Mouse (Mus musculus) lung, postnatal 0 days (tissue): ENCODE measurements around the gene Parp1. TPM values are rescaled to one million over a fixed set of nuclear protein-coding genes. Genes with fewer than 3 reads are reported as not detected.

ENCODE experiments used
- ATAC-seq: fragments of 200-750 bp; cut with Nextera tagmentation; 2 replicates; pipeline ENCODE4 v1.8.0; 2017; ENCODE audit warnings: moderate library complexity
- DNase-seq: peaks from one replicate; pipeline ENCODE4 v3.0.0-alpha.2; 2016; ENCODE audit warnings: low spot score
- H3K27ac ChIP-seq: fragments of 300-500 bp; sonication (generic); 2 replicates; pipeline ENCODE4 v1.5.1; 2014; ENCODE audit warnings: antibody characterized with exemption, mild to moderate bottlenecking, low read length, mixed read lengths
- H3K27me3 ChIP-seq: fragments of 300-500 bp; sonication (generic); replicated peaks from 2 replicates; pipeline ENCODE4 v1.6.1; 2014; ENCODE audit warnings: low read length, mixed read lengths; ENCODE audit not compliant: insufficient read depth
- H3K36me3 ChIP-seq: fragments of 300-500 bp; sonication (generic); 2 replicates; pipeline ENCODE4 v1.6.1; 2014; ENCODE audit warnings: low read length, mixed read lengths; ENCODE audit not compliant: insufficient read depth
- H3K4me1 ChIP-seq: fragments of 300-500 bp; sonication (generic); 2 replicates; pipeline ENCODE4 v1.6.1; 2014; ENCODE audit warnings: antibody characterized with exemption, low read depth, low read length, mixed read lengths; ENCODE audit not compliant: insufficient read depth
- H3K4me2 ChIP-seq: fragments of 300-500 bp; sonication (generic); replicated peaks from 2 replicates; pipeline ENCODE4 v1.6.1; 2014; ENCODE audit warnings: low read depth, mild to moderate bottlenecking, low read length, moderate library complexity, mixed read lengths
- H3K4me3 ChIP-seq: fragments of 300-500 bp; sonication (generic); 2 replicates; pipeline ENCODE4 v1.5.1; 2014; ENCODE audit warnings: low read depth, low read length
- H3K9ac ChIP-seq: fragments of 300-500 bp; sonication (generic); replicated peaks from 2 replicates; pipeline ENCODE4 v1.6.1; 2014; ENCODE audit warnings: low read depth, mild to moderate bottlenecking
- H3K9me3 ChIP-seq: fragments of 300-500 bp; sonication (generic); 2 replicates; pipeline ENCODE4 v1.6.1; 2016; ENCODE audit warnings: low read length, mixed read lengths
- CTCF ChIP-seq: IDR thresholded peaks from 2 replicates; pipeline ENCODE4 v1.5.1; 2016; ENCODE audit warnings: antibody characterized with exemption, mild to moderate bottlenecking
- EP300 ChIP-seq: IDR thresholded peaks from 2 replicates; pipeline ENCODE4 v1.6.1; 2016; ENCODE audit warnings: antibody characterized with exemption, mild to moderate bottlenecking, control low read depth
- WGBS: fragments of 180-500 bp; shearing (Covaris S2); extraction: QIAGEN DNeasy Blood & Tissue Kit; methylation state at CpG from one replicate; pipeline ENCODE4 v1.1.7; 2014; 5-methylcytosine and 5-hydroxymethylcytosine counted together
- microRNA-seq: library from miRNA; unstranded; fragments of <30 nt; microRNA quantifications from one replicate; pipeline ENCODE4, GENCODE M21; 2016
- polyA plus RNA-seq: library from polyadenylated mRNA; unstranded; fragments of >200 nt; fragmentation: Nextera tagmentation; extraction: Ambion mirVana; gene quantifications from 2 replicates; pipeline ENCODE4 v1.2.1, GENCODE M21; 2015

Gene Parp1
- polyA plus RNA-seq, 1 experiment from 2014 or later, result 21.0 TPM

DNA sequence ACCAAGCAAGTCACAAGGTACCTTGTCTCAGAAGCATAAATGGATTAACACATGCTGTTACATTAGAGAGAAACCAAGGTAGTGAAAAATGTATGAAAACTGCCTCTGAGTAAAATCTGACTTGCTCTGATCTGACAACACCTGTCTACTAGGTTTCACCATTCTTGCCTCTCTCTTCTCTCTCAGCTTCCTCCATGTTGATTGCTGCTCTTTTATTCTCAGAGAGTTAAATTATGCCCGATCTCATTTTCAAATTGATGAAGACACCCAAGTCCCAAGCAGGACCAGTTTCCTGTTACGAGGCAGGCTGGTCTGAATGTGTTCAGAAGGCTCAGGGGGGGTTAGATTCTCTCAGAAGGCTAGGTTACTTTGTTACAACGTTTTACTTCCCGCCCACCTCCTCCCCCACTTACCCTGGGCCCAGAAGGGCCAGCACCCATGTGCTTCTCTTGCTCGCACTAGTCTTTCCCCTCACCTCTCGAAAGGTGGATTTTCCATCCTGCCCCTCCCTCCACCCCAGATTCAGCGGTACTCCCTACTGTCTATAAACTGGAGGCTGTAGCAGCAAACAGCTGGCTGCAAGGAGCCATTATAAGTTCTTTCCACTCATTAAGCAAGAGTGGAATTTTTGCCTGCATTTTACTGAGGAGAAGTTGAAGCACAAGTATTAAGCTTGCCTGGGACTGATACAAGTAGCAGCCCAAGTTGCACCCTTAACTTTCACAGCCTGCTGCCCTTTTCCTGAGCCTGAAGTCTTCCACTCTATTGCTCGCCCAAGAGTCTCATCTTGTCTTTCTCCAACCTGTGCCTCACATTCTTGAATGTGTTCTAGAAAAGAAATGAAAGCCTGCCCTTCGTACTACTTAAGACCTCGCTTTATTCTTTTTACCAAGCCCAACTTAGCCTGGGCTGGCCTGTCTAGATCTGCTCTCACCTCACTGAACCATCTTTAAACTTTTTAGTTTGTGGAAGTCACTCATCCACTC is 71.0 kb downstream of the Parp1 start:
- Histone ChIP-seq H3K9ac (peak overlapping the region; percentile 82; the same call in 1 of the 2 replicates), H3K27me3 (no peaks in the 10 kb centered on the region), H3K27ac (no peak overlapping the region), H3K4me3 (peak overlapping the region; percentile 98; the same call in 1 of the 2 replicates), H3K4me2 (peak overlapping the region; percentile 94; the same call in 1 of the 2 replicates), H3K36me3 (no peaks in the 10 kb centered on the region), H3K9me3 (no peaks in the 10 kb centered on the region), H3K4me1 (peaks cover 5% of the 10 kb centered on the region; the same call in 1 of the 2 replicates)
- 51% methylated on average over 10 of the region's 10 CpGs for WGBS
- TF ChIP-seq EP300, result no peak
- TF ChIP-seq CTCF, result no peak
- DNase-seq, result peak; percentile 11
- no peak for ATAC-seq

- ATAC-seq, result peak; percentile 45
- peak overlapping the region; percentile 77 for H3K27ac ChIP-seq
- 0% methylated on average over 33 of the region's 61 CpGs for WGBS
- TF ChIP-seq EP300, result no peak
- TF ChIP-seq CTCF, result 0 out of 2 replicates have a peak, but pooled peaks have one; percentile 4
- peak overlapping the region; percentile 82 for H3K9ac ChIP-seq
- H3K36me3 ChIP-seq, result no peaks in the 10 kb centered on the region
- DNase-seq, result peak; percentile 47
- H3K9me3 ChIP-seq, result no peaks in the 10 kb centered on the region
- H3K4me3 ChIP-seq, result peak overlapping the region; percentile 98
- peak overlapping the region; percentile 94 for H3K4me2 ChIP-seq
- peaks cover 5% of the 10 kb centered on the region; the same call in 1 of the 2 replicates for H3K4me1 ChIP-seq
- no peaks in the 10 kb centered on the region for H3K27me3 ChIP-seq
Observed at GRCm38 (mm10) chr1:180640605-180641125, 71.9 kb downstream of the Parp1 start.

DNA sequence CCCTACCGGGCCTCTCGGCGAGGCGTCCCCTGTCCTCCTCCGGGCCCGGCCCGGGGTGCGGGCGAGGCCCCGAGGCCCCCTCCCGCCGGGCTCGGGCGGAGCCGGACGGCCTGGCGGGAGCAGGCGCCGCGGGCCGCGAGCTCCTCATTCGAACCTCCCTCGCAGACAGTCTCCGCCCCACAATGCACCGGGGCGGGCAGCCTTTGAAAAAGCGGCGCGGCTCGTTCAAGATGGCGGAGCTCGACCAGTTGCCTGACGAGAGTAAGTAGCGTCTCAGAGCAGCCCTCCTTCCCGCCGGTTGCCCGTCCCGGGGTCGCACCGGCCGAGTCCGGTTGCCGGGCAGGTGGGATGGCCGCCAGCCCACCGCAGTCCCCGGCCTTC is 72.4 kb downstream of the Parp1 start, which contains the start of gene Lin9:
Gene Lin9 (plus strand): TSS at position 14 of the 381 bp plus-strand sequence.
- no peak for TF ChIP-seq CTCF
- TF ChIP-seq EP300, result no peak
- Histone ChIP-seq H3K4me3 (peak within 1 kb of the TSS; percentile 98), H3K27me3 (no peaks in the 10 kb centered on the region), H3K4me2 (peak within 1 kb of the TSS; percentile 94), H3K36me3 (no peaks in the 10 kb centered on the region), H3K4me1 (peaks cover 5% of the 10 kb centered on the region; the same call in 1 of the 2 replicates), H3K27ac (peak within 1 kb of the TSS; percentile 77), H3K9ac (peak within 1 kb of the TSS; percentile 82), H3K9me3 (no peaks in the 10 kb centered on the region)
- DNase-seq (peak; percentile 96), ATAC-seq (peak; percentile 93)
- WGBS, result 0% methylated on average over 22 of the region's 47 CpGs

DNA sequence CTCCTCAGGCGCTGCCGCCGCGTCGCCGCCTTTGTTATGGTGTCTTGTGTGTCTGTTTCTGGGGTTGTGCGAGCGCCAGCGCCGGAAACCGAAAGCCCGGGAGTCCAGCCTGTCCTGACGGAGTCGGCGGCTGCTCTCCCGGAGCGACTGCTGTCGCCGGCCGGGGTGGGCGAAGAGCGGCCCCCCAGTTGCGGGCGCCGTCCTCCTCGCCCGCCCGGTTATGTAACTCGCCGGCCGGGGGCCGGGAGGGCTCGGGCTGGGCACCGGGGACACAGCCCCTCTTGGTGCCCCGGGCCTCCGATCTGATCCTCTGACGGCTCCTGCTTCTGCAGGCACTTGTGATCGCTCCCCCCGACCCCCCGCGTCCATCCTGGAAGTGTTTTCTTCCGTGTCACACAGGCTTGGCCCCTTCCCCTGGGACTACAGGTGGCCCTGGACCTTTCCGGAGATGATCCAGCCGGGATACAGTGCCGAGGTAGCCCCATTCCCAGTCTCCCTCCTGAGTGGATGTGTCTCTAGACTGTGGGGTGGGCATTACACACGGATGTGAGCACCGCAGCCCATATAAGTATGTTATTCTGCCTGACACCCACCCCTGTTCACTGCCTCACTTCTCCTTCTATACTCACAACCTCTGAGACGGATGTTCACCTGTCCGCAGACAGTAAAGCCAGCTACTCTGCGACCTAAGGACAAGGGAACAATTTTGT is 72.9 kb downstream of the Parp1 start:
- Histone ChIP-seq H3K4me2 (peak overlapping the region; percentile 94), H3K36me3 (no peaks in the 10 kb centered on the region), H3K27ac (peak overlapping the region; percentile 77), H3K27me3 (no peaks in the 10 kb centered on the region), H3K4me1 (peaks cover 5% of the 10 kb centered on the region; the same call in 1 of the 2 replicates), H3K9me3 (no peaks in the 10 kb centered on the region), H3K4me3 (peak overlapping the region; percentile 98), H3K9ac (peak overlapping the region; percentile 82)
- 2% methylated on average over 43 of the region's 50 CpGs for WGBS
- no peak for TF ChIP-seq EP300
- TF ChIP-seq CTCF, result no peak
- no peak for DNase-seq
- peak; percentile 60 for ATAC-seq

DNA sequence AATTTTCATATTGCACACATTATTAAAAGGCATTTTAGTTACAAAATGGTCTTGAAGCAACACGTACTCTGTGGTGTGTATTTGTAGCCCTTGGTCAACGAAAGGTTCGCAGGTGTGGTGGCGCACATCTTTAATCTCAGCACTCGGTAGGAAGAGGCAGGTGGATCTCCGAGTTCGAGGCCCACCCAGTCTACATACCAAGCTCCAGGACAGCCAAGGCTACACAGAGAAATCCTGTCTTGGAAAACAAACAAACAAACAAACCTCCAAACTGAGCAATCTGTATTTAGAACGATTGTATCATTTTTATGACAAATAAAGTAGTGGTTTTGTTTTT is 73.5 kb downstream of the Parp1 start:
- 67% methylated on average over 8 of the region's 8 CpGs for WGBS
- no peak overlapping the region for H3K27ac ChIP-seq
- peaks cover 5% of the 10 kb centered on the region; the same call in 1 of the 2 replicates for H3K4me1 ChIP-seq
- no peaks in the 10 kb centered on the region for H3K9me3 ChIP-seq
- no peak overlapping the region for H3K9ac ChIP-seq
- H3K4me3 ChIP-seq, result peak overlapping the region; percentile 98
- no peaks in the 10 kb centered on the region for H3K36me3 ChIP-seq
- DNase-seq, result no peak
- no peaks in the 10 kb centered on the region for H3K27me3 ChIP-seq
- no peak for TF ChIP-seq EP300
- no peak for TF ChIP-seq CTCF
- no peak for ATAC-seq
- peak overlapping the region; percentile 94 for H3K4me2 ChIP-seq

Small RNAs within 50 kb of the gene (microRNA-seq; reads per million reads assigned to microRNA genes)
- gene Mir6904, result not detected

Other genes starting within 250 kb of the Parp1 start
- 8.4 and 11.9 TPM in 2 replicates for gene Itpkb, start 238.4 kb upstream of the Parp1 start, polyA plus RNA-seq
- gene Stum, start 85.4 kb upstream of the Parp1 start, polyA plus RNA-seq, result 0.07 and 0.08 TPM in 2 replicates
- gene Lin9, start 72.2 kb downstream of the Parp1 start, polyA plus RNA-seq, result 5.6 TPM in 2 replicates
- not detected in 2 replicates for gene Mixl1, start 128.1 kb downstream of the Parp1 start, polyA plus RNA-seq
- 17.0 and 18.5 TPM in 2 replicates for gene Acbd3, start 157.1 kb downstream of the Parp1 start, polyA plus RNA-seq
- 1,774 and 1,827 TPM in 2 replicates for gene H3f3a, start 245.0 kb downstream of the Parp1 start, polyA plus RNA-seq